Mouse (Mus musculus): ENCODE data around the gene Gm28305. TPM values are rescaled to one million over a fixed set of nuclear protein-coding genes. Genes with fewer than 3 reads are reported as not detected.

Gene Gm28305
- total RNA-seq, 2 experiments from 2014 or later, result not detected

- DNase-seq, result no peak
- intact Hi-C loops (cut with DNase I), result no loop called here
Measured at GRCm38 (mm10) chr9:104064571-104064970, 24.1 kb downstream of the Gm28305 start.

- DNase-seq, result no peak
- intact Hi-C loops (cut with DNase I), result no loop called here
Measured at GRCm38 (mm10) chr9:104070241-104070640, 29.8 kb downstream of the Gm28305 start.

- no peak for DNase-seq
- intact Hi-C loops (cut with DNase I), result no loop called here
Measured at GRCm38 (mm10) chr9:104070863-104071604, 30.6 kb downstream of the Gm28305 start.

- DNase-seq, result no peak
- intact Hi-C loops (cut with DNase I), result loop anchor here (5.0 kb wide), 1 partner anchor 86 kb away; no protein-coding TSS in a partner anchor
Measured at GRCm38 (mm10) chr9:104075808-104076207, 35.3 kb downstream of the Gm28305 start.

- intact Hi-C loops (cut with DNase I), result loop anchor here (5.0 kb wide), 1 partner anchor 84 kb away; no protein-coding TSS in a partner anchor
- DNase-seq, result no peak
Measured at GRCm38 (mm10) chr9:104078780-104079179, 38.3 kb downstream of the Gm28305 start.

GRCm38 (mm10) chr9:104079379-104079778, 38.9 kb downstream of the Gm28305 start:
- intact Hi-C loops (cut with DNase I), result loop anchor here (5.0 kb wide), 1 partner anchor 83 kb away; no protein-coding TSS in a partner anchor
- DNase-seq, result no peak

- intact Hi-C loops (cut with DNase I), result no loop called here
- DNase-seq, result no peak
Measured at GRCm38 (mm10) chr9:104080038-104080437, 39.6 kb downstream of the Gm28305 start.

GRCm38 (mm10) chr9:104085730-104086429, 45.4 kb downstream of the Gm28305 start:
- DNase-seq, result no peak
- intact Hi-C loops (cut with DNase I), result no loop called here

GRCm38 (mm10) chr9:104088555-104088954, 48.1 kb downstream of the Gm28305 start:
- intact Hi-C loops (cut with DNase I), result no loop called here
- no peak for DNase-seq

- intact Hi-C loops (cut with DNase I), result no loop called here
- no peak for DNase-seq
Measured at GRCm38 (mm10) chr9:104092945-104093344, 52.5 kb downstream of the Gm28305 start.

GRCm38 (mm10) chr9:104098256-104098655, 57.8 kb downstream of the Gm28305 start:
- DNase-seq, result no peak
- intact Hi-C loops (cut with DNase I), result no loop called here

- intact Hi-C loops (cut with DNase I), result no loop called here
- DNase-seq, result no peak
Measured at GRCm38 (mm10) chr9:104099060-104099459, 58.6 kb downstream of the Gm28305 start.

- intact Hi-C loops (cut with DNase I), result no loop called here
- no peak for DNase-seq
Measured at GRCm38 (mm10) chr9:104100822-104101221, 60.4 kb downstream of the Gm28305 start.

- no peak for DNase-seq
- intact Hi-C loops (cut with DNase I), result no loop called here
Measured at GRCm38 (mm10) chr9:104101458-104101857, 61.0 kb downstream of the Gm28305 start.

- intact Hi-C loops (cut with DNase I), result no loop called here
Measured at GRCm38 (mm10) chr9:104102301-104102700, 61.8 kb downstream of the Gm28305 start.

GRCm38 (mm10) chr9:104102901-104103300, 62.4 kb downstream of the Gm28305 start:
- DNase-seq, result no peak
- intact Hi-C loops (cut with DNase I), result no loop called here

More at GRCm38 (mm10) chr9:104102301-104102700, 61.8 kb downstream of the Gm28305 start:
- DNase-seq, result no peak

- no peak for DNase-seq
- intact Hi-C loops (cut with DNase I), result no loop called here
Measured at GRCm38 (mm10) chr9:104104986-104105385, 64.5 kb downstream of the Gm28305 start.

- no peak for DNase-seq
- intact Hi-C loops (cut with DNase I), result no loop called here
Measured at GRCm38 (mm10) chr9:104106930-104107329, 66.5 kb downstream of the Gm28305 start.

GRCm38 (mm10) chr9:104107482-104107881, 67.0 kb downstream of the Gm28305 start:
- no peak for DNase-seq
- intact Hi-C loops (cut with DNase I), result no loop called here

GRCm38 (mm10) chr9:104108571-104109143, 68.2 kb downstream of the Gm28305 start:
- DNase-seq, result no peak
- intact Hi-C loops (cut with DNase I), result no loop called here

GRCm38 (mm10) chr9:104109151-104109550, 68.7 kb downstream of the Gm28305 start:
- no peak for DNase-seq
- intact Hi-C loops (cut with DNase I), result no loop called here
